Comparison of ENCODE assay signal across 10 mouse cellular contexts in genomic region chr12:12225706-12226105, GRCm38 (mm10). TPM values are rescaled to one million over a fixed set of nuclear protein-coding genes. Genes with fewer than 3 reads are reported as not detected.
A peak's percentile ranks its signal among the peaks of the same experiment; 100 is the strongest.
DNase-seq lines count a peak whose midpoint lies in the region; ATAC-seq and TF ChIP-seq lines count a peak whose summit lies in the region.
"Had no signal": no experiment of that assay in that cellular context is flagged by ENCODE, and none has a peak within 500 bp of the region (broad histone marks: within the 10 kb centered on the region; RNA-seq: fewer than 3 reads in every experiment).

No protein-coding gene starts in this region.

- peak; percentile 30 for DNase-seq in midbrain, embryonic 14.5 days
- no peak for DNase-seq in adrenal gland, postnatal 14 days
- no peak for DNase-seq in gastrocnemius, adult 2 months
- no peak for DNase-seq in kidney, adult 11 months
- no peak for DNase-seq in lung, adult 18-20 months
- DNase-seq: heart, postnatal 36 days had no signal

- TF ChIP-seq CTCF in gastrocnemius, adult 2 months (IDR thresholded peaks at IDR 0.05) = no peak

- H3K9ac ChIP-seq in midbrain, embryonic 14.5 days (replicated peaks; ENCODE audit: low read length) = no peak overlapping the region
- H3K9ac ChIP-seq in midbrain, embryonic 13.5 days (replicated peaks) = no peak overlapping the region
- H3K9ac ChIP-seq in hindbrain, embryonic 16.5 days (ENCODE audit: low read depth, low read length) = no peak overlapping the region

- no peak overlapping the region for H3K27ac ChIP-seq in midbrain, embryonic 14.5 days (replicated peaks; ENCODE audit: low read depth, low read length)
- no peak overlapping the region for H3K27ac ChIP-seq in midbrain, embryonic 13.5 days
- no peak overlapping the region for H3K27ac ChIP-seq in hindbrain, embryonic 16.5 days (ENCODE audit: low read depth, low read length)
- peak overlapping the region; percentile 39 for H3K27ac ChIP-seq in macrophage
- no peak overlapping the region for H3K27ac ChIP-seq in gastrocnemius, adult 2 months

- no peak overlapping the region for H3K4me2 ChIP-seq in midbrain, embryonic 14.5 days (ENCODE audit: low read length)
- H3K4me2 ChIP-seq in midbrain, embryonic 13.5 days (replicated peaks) = no peak overlapping the region
- H3K4me2 ChIP-seq in hindbrain, embryonic 16.5 days (ENCODE audit: low read length) = no peak overlapping the region

- no peak for ATAC-seq in midbrain, embryonic 14.5 days (ENCODE audit: low FRiP score, low TSS enrichment)
- ATAC-seq in midbrain, embryonic 13.5 days = no peak
- peak; percentile 69; the same call in 1 of the 2 replicates for ATAC-seq in hindbrain, embryonic 16.5 days
- ATAC-seq: lung, postnatal 0 days had no signal

- H3K9me3 ChIP-seq in midbrain, embryonic 14.5 days (ENCODE audit: control insufficient read depth, low read length) = no peaks in the 10 kb centered on the region
- no peaks in the 10 kb centered on the region for H3K9me3 ChIP-seq in midbrain, embryonic 13.5 days
- no peaks in the 10 kb centered on the region for H3K9me3 ChIP-seq in hindbrain, embryonic 16.5 days (ENCODE audit: control insufficient read depth, low read length)

- no peaks in the 10 kb centered on the region for H3K27me3 ChIP-seq in midbrain, embryonic 14.5 days (ENCODE audit: control insufficient read depth, insufficient read depth, low read length)
- no peaks in the 10 kb centered on the region for H3K27me3 ChIP-seq in midbrain, embryonic 13.5 days
- no peaks in the 10 kb centered on the region for H3K27me3 ChIP-seq in hindbrain, embryonic 16.5 days (replicated peaks; ENCODE audit: control insufficient read depth, insufficient read depth, low read length)

- no peak overlapping the region for H3K4me3 ChIP-seq in midbrain, embryonic 14.5 days (replicated peaks; ENCODE audit: low read depth, low read length)
- H3K4me3 ChIP-seq in midbrain, embryonic 13.5 days (replicated peaks) = no peak overlapping the region
- no peak overlapping the region for H3K4me3 ChIP-seq in hindbrain, embryonic 16.5 days (ENCODE audit: low read length)
- no peak overlapping the region for H3K4me3 ChIP-seq in macrophage (ENCODE audit: inconsistent target)
- H3K4me3 ChIP-seq in gastrocnemius, adult 2 months = no peak overlapping the region

- intact Hi-C loops in gastrocnemius, adult 2 months (cut with DNase I) = no loop called here

- H3K4me1 ChIP-seq in midbrain, embryonic 14.5 days (ENCODE audit: control insufficient read depth, insufficient read depth, low read length) = 0 out of 2 replicates have a peak, but pooled peaks cover 3% of the 10 kb centered on the region
- H3K4me1 ChIP-seq in midbrain, embryonic 13.5 days (replicated peaks) = peaks cover 6% of the 10 kb centered on the region
- H3K4me1 ChIP-seq in hindbrain, embryonic 16.5 days (ENCODE audit: control insufficient read depth, insufficient read depth, low read depth, low read length) = no peaks in the 10 kb centered on the region

- WGBS in midbrain, embryonic 14.5 days = 36% methylated on average over 6 of the region's 6 CpGs
- WGBS in midbrain, embryonic 13.5 days = 48% methylated on average over 6 of the region's 6 CpGs
- 24% methylated on average over 6 of the region's 6 CpGs for WGBS in hindbrain, embryonic 16.5 days
- WGBS in macrophage (ENCODE audit: missing documents) = 39% methylated on average over 6 of the region's 6 CpGs

- no peaks in the 10 kb centered on the region for H3K79me2 ChIP-seq in macrophage (ENCODE audit: inconsistent target)

- no peaks in the 10 kb centered on the region for H3K36me3 ChIP-seq in midbrain, embryonic 14.5 days (ENCODE audit: control insufficient read depth, insufficient read depth, low read length)
- H3K36me3 ChIP-seq in midbrain, embryonic 13.5 days = no peaks in the 10 kb centered on the region
- H3K36me3 ChIP-seq in hindbrain, embryonic 16.5 days (ENCODE audit: control insufficient read depth, insufficient read depth, low read length) = no peaks in the 10 kb centered on the region
- no peaks in the 10 kb centered on the region for H3K36me3 ChIP-seq in macrophage (ENCODE audit: inconsistent target)

RNA-seq across cellular contexts. Expression of gene Fam49a, which starts 36.2 kb away (rescaled TPM):
- polyA plus RNA-seq in midbrain, embryonic 14.5 days (2014; fragmentation: Nextera tagmentation; extraction: Ambion mirVana) = 48.6 and 57.0 TPM in 2 replicates
- 27.9 and 28.5 TPM in 2 replicates for polyA plus RNA-seq in midbrain, embryonic 13.5 days (2015; fragmentation: Nextera tagmentation; extraction: Ambion mirVana)
- polyA plus RNA-seq in hindbrain, embryonic 16.5 days (2015; fragmentation: Nextera tagmentation; extraction: Ambion mirVana) = 61.9 and 65.1 TPM in 2 replicates
- total RNA-seq in macrophage (2018; cell fraction: chromatin; rRNA removed) = 100 to 1,000 TPM in 19 of 26 experiments, 10 to 100 TPM in 7; 72.7 to 295 (median 143) TPM
- total RNA-seq in macrophage (2018; cell fraction: cytosol; rRNA removed) = 100 to 1,000 TPM in 7 of 26 experiments, 10 to 100 TPM in 19; 42.1 to 126 (median 91.4) TPM
- total RNA-seq in macrophage (2018; cell fraction: nucleus; rRNA removed) = 100 to 1,000 TPM in 17 of 26 experiments, 10 to 100 TPM in 9; 38.7 to 326 (median 141) TPM
- polyA plus RNA-seq in macrophage (2018) = 22.6 to 41.6 TPM (median 39.8 TPM) in 3 replicates
- 22.0 and 27.3 TPM in 2 replicates for total RNA-seq in adrenal gland, postnatal 14 days (2021)
- total RNA-seq in gastrocnemius, adult 2 months (2021) = 1 to 10 TPM; 5.5 to 6.3 TPM
